ENCODE assay signal across 9 mouse cellular contexts in genomic region chr1:39105546-39106371, GRCm38 (mm10).
A peak's percentile ranks its signal among the peaks of the same experiment; 100 is the strongest.
DNase-seq lines count a peak whose midpoint lies in the region; ATAC-seq and TF ChIP-seq lines count a peak whose summit lies in the region.
"Had no signal": no experiment of that assay in that cellular context is flagged by ENCODE, and none has a peak within 500 bp of the region (broad histone marks: within the 10 kb centered on the region; RNA-seq: fewer than 3 reads in every experiment).

No protein-coding gene starts in this region.

- no peak for TF ChIP-seq CTCF in left cerebral cortex, adult 2 months (IDR thresholded peaks at IDR 0.05)
- TF ChIP-seq CTCF in small intestine, adult 2 months (IDR thresholded peaks at IDR 0.05; ENCODE audit: extremely low read depth, insufficient read length, insufficient replicate concordance, low read depth, low read length), result no peak
- TF ChIP-seq CTCF in midbrain, postnatal 0 days (IDR thresholded peaks at IDR 0.05), result no peak

- peaks cover 22% of the 10 kb centered on the region for H3K4me1 ChIP-seq in heart, embryonic 13.5 days
- H3K4me1 ChIP-seq in small intestine, adult 2 months (ENCODE audit: control insufficient read depth, insufficient read depth, insufficient read length, low read length), result peaks cover 18% of the 10 kb centered on the region; the same call in 1 of the 2 replicates
- no peaks in the 10 kb centered on the region for H3K4me1 ChIP-seq in midbrain, postnatal 0 days (ENCODE audit: insufficient read depth, low read length)

- DNase-seq in left cerebral cortex, adult 2 months (ENCODE audit: extremely low spot score in 1 of 2, low spot score in 2 of 2), result no peak
- no peak for DNase-seq in left cerebral cortex, postnatal 36 days (ENCODE audit: low spot score in 2 of 2)
- DNase-seq in midbrain, postnatal 0 days (ENCODE audit: low spot score), result no peak
- DNase-seq in layer of hippocampus, postnatal 25 days (ENCODE audit: extremely low spot score in 1 of 2, low spot score in 1 of 2), result no peak
- no peak for DNase-seq in kidney, adult 8-10 months
- DNase-seq: cerebellum, postnatal 25 days had no signal

- peak overlapping the region; percentile 57 for H3K4me2 ChIP-seq in heart, embryonic 13.5 days
- no peak overlapping the region for H3K4me2 ChIP-seq in midbrain, postnatal 0 days (ENCODE audit: low read depth, low read length, poor library complexity, severe bottlenecking)

- peak; percentile 60 for ATAC-seq in common myeloid progenitor, adult 5-6 weeks (replicated peaks; ENCODE audit: low read depth, poor library complexity, severe bottlenecking)
- ATAC-seq in heart, embryonic 13.5 days (ENCODE audit: extremely low read depth, insufficient number of reproducible peaks, low FRiP score, low TSS enrichment), result no peak
- no peak for ATAC-seq in midbrain, postnatal 0 days (ENCODE audit: low FRiP score)

- TF ChIP-seq POLR2A in small intestine, adult 2 months (IDR thresholded peaks at IDR 0.05; ENCODE audit: low read depth, low read length), result no peak

- 19% methylated on average over 17 of the region's 17 CpGs for WGBS in heart, embryonic 13.5 days
- 31% methylated on average over 17 of the region's 17 CpGs for WGBS in small intestine, adult 2 months
- 51% methylated on average over 17 of the region's 17 CpGs for WGBS in midbrain, postnatal 0 days

- no peaks in the 10 kb centered on the region for H3K36me3 ChIP-seq in heart, embryonic 13.5 days
- no peaks in the 10 kb centered on the region for H3K36me3 ChIP-seq in small intestine, adult 2 months (ENCODE audit: control insufficient read depth, insufficient read depth, low read length)
- no peaks in the 10 kb centered on the region for H3K36me3 ChIP-seq in midbrain, postnatal 0 days (ENCODE audit: insufficient read depth, low read length)

- no peak overlapping the region for H3K4me3 ChIP-seq in left cerebral cortex, adult 2 months
- H3K4me3 ChIP-seq in heart, embryonic 13.5 days, result peak overlapping the region; percentile 19
- peak overlapping the region; percentile 41 for H3K4me3 ChIP-seq in small intestine, adult 2 months (ENCODE audit: low read depth, low read length)
- H3K4me3 ChIP-seq in midbrain, postnatal 0 days (ENCODE audit: low read depth, low read length), result no peak overlapping the region

- intact Hi-C loops in left cerebral cortex, adult 2 months (cut with DNase I), result no loop called here
- intact Hi-C loops in left cerebral cortex, postnatal 36 days (cut with DNase I), result no loop called here

- H3K9ac ChIP-seq in heart, embryonic 13.5 days, result peak overlapping the region; percentile 68
- no peak overlapping the region for H3K9ac ChIP-seq in midbrain, postnatal 0 days (replicated peaks; ENCODE audit: low read length, poor library complexity, severe bottlenecking)

- H3K27me3 ChIP-seq in heart, embryonic 13.5 days (replicated peaks), result no peaks in the 10 kb centered on the region
- no peaks in the 10 kb centered on the region for H3K27me3 ChIP-seq in small intestine, adult 2 months (ENCODE audit: control insufficient read depth, insufficient read depth, low read length)
- no peaks in the 10 kb centered on the region for H3K27me3 ChIP-seq in midbrain, postnatal 0 days (ENCODE audit: insufficient read depth, low read length)

- H3K27ac ChIP-seq in left cerebral cortex, adult 2 months, result peak overlapping the region; percentile 87
- peak overlapping the region; percentile 53 for H3K27ac ChIP-seq in heart, embryonic 13.5 days (replicated peaks)
- peak overlapping the region; percentile 74 for H3K27ac ChIP-seq in small intestine, adult 2 months (ENCODE audit: insufficient read depth, low read depth, low read length)
- no peak overlapping the region for H3K27ac ChIP-seq in midbrain, postnatal 0 days (ENCODE audit: low read depth, low read length)

- no peaks in the 10 kb centered on the region for H3K9me3 ChIP-seq in heart, embryonic 13.5 days
- no peaks in the 10 kb centered on the region for H3K9me3 ChIP-seq in midbrain, postnatal 0 days (ENCODE audit: low read length)

Comparison
In these comparisons a context has a peak if more than half of its experiments do, and no peak if none do; other contexts are left out.
1. H3K4me3 ChIP-seq: peak in heart, embryonic 13.5 days (single experiment) and small intestine, adult 2 months (single experiment); none in left cerebral cortex, adult 2 months (single experiment) and midbrain, postnatal 0 days (single experiment).